Mouse (Mus musculus): Measurements from ENCODE around the gene Mphosph9.
"Not testable (repeated sequence)": the region's sequence is repeated elsewhere in the genome, so short reads cannot be mapped to it uniquely, and the experiment has no call there.

Mphosph9 gene

GRCm38 (mm10) chr5:124315941-124316340 lies 11.8 kb downstream of the Mphosph9 start:
- no peak for DNase-seq (ENCODE audit: low read depth, low spot score)
- H3K36me3 ChIP-seq (ENCODE audit: control insufficient read depth, insufficient read depth, low read length, poor library complexity, severe bottlenecking), result peaks cover 19% of the 10 kb centered on the region

GRCm38 (mm10) chr5:124315498-124315897 lies 12.3 kb downstream of the Mphosph9 start:
- no peak for DNase-seq (ENCODE audit: low read depth, low spot score)
- H3K27me3 ChIP-seq (ENCODE audit: control insufficient read depth, insufficient read depth, low read length, poor library complexity, severe bottlenecking), result no peaks in the 10 kb centered on the region
- peaks cover 19% of the 10 kb centered on the region for H3K36me3 ChIP-seq (ENCODE audit: control insufficient read depth, insufficient read depth, low read length, poor library complexity, severe bottlenecking)

More at GRCm38 (mm10) chr5:124315941-124316340, 11.8 kb downstream of the Mphosph9 start:
- no peaks in the 10 kb centered on the region for H3K27me3 ChIP-seq (ENCODE audit: control insufficient read depth, insufficient read depth, low read length, poor library complexity, severe bottlenecking)

- no peak for DNase-seq (ENCODE audit: low read depth, low spot score)
- Histone ChIP-seq H3K27me3 (ENCODE audit: control insufficient read depth, insufficient read depth, low read length, poor library complexity, severe bottlenecking) (no peaks in the 10 kb centered on the region), H3K36me3 (ENCODE audit: control insufficient read depth, insufficient read depth, low read length, poor library complexity, severe bottlenecking) (peaks cover 16% of the 10 kb centered on the region)
Observed at GRCm38 (mm10) chr5:124310091-124310490, 17.7 kb downstream of the Mphosph9 start.

- H3K27me3 ChIP-seq (ENCODE audit: control insufficient read depth, insufficient read depth, low read length, poor library complexity, severe bottlenecking), result no peaks in the 10 kb centered on the region
- peaks cover 11% of the 10 kb centered on the region for H3K36me3 ChIP-seq (ENCODE audit: control insufficient read depth, insufficient read depth, low read length, poor library complexity, severe bottlenecking)
- DNase-seq (ENCODE audit: low read depth, low spot score), result no peak
Observed at GRCm38 (mm10) chr5:124309155-124309554, 18.6 kb downstream of the Mphosph9 start.

GRCm38 (mm10) chr5:124302853-124303252 lies 24.9 kb downstream of the Mphosph9 start:
- H3K36me3 ChIP-seq (ENCODE audit: control insufficient read depth, insufficient read depth, low read length, poor library complexity, severe bottlenecking); H3K27me3 ChIP-seq (ENCODE audit: control insufficient read depth, insufficient read depth, low read length, poor library complexity, severe bottlenecking); DNase-seq (ENCODE audit: low read depth, low spot score): not testable (repeated sequence)

- peaks cover 12% of the 10 kb centered on the region; the same call in 1 of the 2 replicates for H3K36me3 ChIP-seq (ENCODE audit: control insufficient read depth, insufficient read depth, low read length, poor library complexity, severe bottlenecking)
- H3K27me3 ChIP-seq (ENCODE audit: control insufficient read depth, insufficient read depth, low read length, poor library complexity, severe bottlenecking), result no peaks in the 10 kb centered on the region
- DNase-seq (ENCODE audit: low read depth, low spot score), result no peak
Observed at GRCm38 (mm10) chr5:124300132-124300531, 27.6 kb downstream of the Mphosph9 start.

- peak; percentile 60 for DNase-seq (ENCODE audit: low read depth, low spot score)
- H3K36me3 ChIP-seq (ENCODE audit: control insufficient read depth, insufficient read depth, low read length, poor library complexity, severe bottlenecking), result peaks cover 14% of the 10 kb centered on the region; the same call in 1 of the 2 replicates
- H3K27me3 ChIP-seq (ENCODE audit: control insufficient read depth, insufficient read depth, low read length, poor library complexity, severe bottlenecking), result not testable (repeated sequence)
Observed at GRCm38 (mm10) chr5:124299307-124299706, 28.5 kb downstream of the Mphosph9 start.

GRCm38 (mm10) chr5:124296475-124296874 lies 31.3 kb downstream of the Mphosph9 start:
- no peaks in the 10 kb centered on the region for H3K27me3 ChIP-seq (ENCODE audit: control insufficient read depth, insufficient read depth, low read length, poor library complexity, severe bottlenecking)
- H3K36me3 ChIP-seq (ENCODE audit: control insufficient read depth, insufficient read depth, low read length, poor library complexity, severe bottlenecking), result peaks cover 9% of the 10 kb centered on the region; the same call in 1 of the 2 replicates
- no peak for DNase-seq (ENCODE audit: low read depth, low spot score)

- peaks cover 11% of the 10 kb centered on the region; the same call in 1 of the 2 replicates for H3K36me3 ChIP-seq (ENCODE audit: control insufficient read depth, insufficient read depth, low read length, poor library complexity, severe bottlenecking)
- no peaks in the 10 kb centered on the region for H3K27me3 ChIP-seq (ENCODE audit: control insufficient read depth, insufficient read depth, low read length, poor library complexity, severe bottlenecking)
- no peak for DNase-seq (ENCODE audit: low read depth, low spot score)
Observed at GRCm38 (mm10) chr5:124293967-124294366, 33.8 kb downstream of the Mphosph9 start.

- DNase-seq (ENCODE audit: low read depth, low spot score), result no peak
- Histone ChIP-seq H3K36me3 (ENCODE audit: control insufficient read depth, insufficient read depth, low read length, poor library complexity, severe bottlenecking) (peaks cover 9% of the 10 kb centered on the region), H3K27me3 (ENCODE audit: control insufficient read depth, insufficient read depth, low read length, poor library complexity, severe bottlenecking) (no peaks in the 10 kb centered on the region)
Observed at GRCm38 (mm10) chr5:124290216-124290615, 37.6 kb downstream of the Mphosph9 start.

- peaks cover 7% of the 10 kb centered on the region for H3K36me3 ChIP-seq (ENCODE audit: control insufficient read depth, insufficient read depth, low read length, poor library complexity, severe bottlenecking)
Observed at GRCm38 (mm10) chr5:124287616-124288247, 40.0 kb downstream of the Mphosph9 start.

GRCm38 (mm10) chr5:124284330-124284729 lies 43.4 kb downstream of the Mphosph9 start:
- peak; percentile 32 for DNase-seq (ENCODE audit: low read depth, low spot score)
- no peaks in the 10 kb centered on the region for H3K27me3 ChIP-seq (ENCODE audit: control insufficient read depth, insufficient read depth, low read length, poor library complexity, severe bottlenecking)

More at GRCm38 (mm10) chr5:124287616-124288247, 40.0 kb downstream of the Mphosph9 start:
- H3K27me3 ChIP-seq (ENCODE audit: control insufficient read depth, insufficient read depth, low read length, poor library complexity, severe bottlenecking), result no peaks in the 10 kb centered on the region
- DNase-seq (ENCODE audit: low read depth, low spot score), result peak; percentile 22

GRCm38 (mm10) chr5:124282854-124283253 lies 44.9 kb downstream of the Mphosph9 start:
- no peaks in the 10 kb centered on the region for H3K27me3 ChIP-seq (ENCODE audit: control insufficient read depth, insufficient read depth, low read length, poor library complexity, severe bottlenecking)
- DNase-seq (ENCODE audit: low read depth, low spot score), result no peak
- H3K36me3 ChIP-seq (ENCODE audit: control insufficient read depth, insufficient read depth, low read length, poor library complexity, severe bottlenecking), result peaks cover 4% of the 10 kb centered on the region; the same call in 1 of the 2 replicates

More at GRCm38 (mm10) chr5:124284330-124284729, 43.4 kb downstream of the Mphosph9 start:
- H3K36me3 ChIP-seq (ENCODE audit: control insufficient read depth, insufficient read depth, low read length, poor library complexity, severe bottlenecking), result peaks cover 7% of the 10 kb centered on the region

- no peaks in the 10 kb centered on the region for H3K27me3 ChIP-seq (ENCODE audit: control insufficient read depth, insufficient read depth, low read length, poor library complexity, severe bottlenecking)
- DNase-seq (ENCODE audit: low read depth, low spot score), result no peak
- H3K36me3 ChIP-seq (ENCODE audit: control insufficient read depth, insufficient read depth, low read length, poor library complexity, severe bottlenecking), result peaks cover 3% of the 10 kb centered on the region; the same call in 1 of the 2 replicates
Observed at GRCm38 (mm10) chr5:124270226-124270625, 57.5 kb downstream of the Mphosph9 start.

GRCm38 (mm10) chr5:124269661-124270060 lies 58.1 kb downstream of the Mphosph9 start:
- Histone ChIP-seq H3K27me3 (ENCODE audit: control insufficient read depth, insufficient read depth, low read length, poor library complexity, severe bottlenecking) (no peaks in the 10 kb centered on the region), H3K36me3 (ENCODE audit: control insufficient read depth, insufficient read depth, low read length, poor library complexity, severe bottlenecking) (peaks cover 3% of the 10 kb centered on the region; the same call in 1 of the 2 replicates)
- no peak for DNase-seq (ENCODE audit: low read depth, low spot score)
